Mouse (Mus musculus): ENCODE measurements around the gene Zfp536.
A peak's percentile ranks its signal among the peaks of the same experiment; 100 is the strongest.

The Zfp536 gene

DNA sequence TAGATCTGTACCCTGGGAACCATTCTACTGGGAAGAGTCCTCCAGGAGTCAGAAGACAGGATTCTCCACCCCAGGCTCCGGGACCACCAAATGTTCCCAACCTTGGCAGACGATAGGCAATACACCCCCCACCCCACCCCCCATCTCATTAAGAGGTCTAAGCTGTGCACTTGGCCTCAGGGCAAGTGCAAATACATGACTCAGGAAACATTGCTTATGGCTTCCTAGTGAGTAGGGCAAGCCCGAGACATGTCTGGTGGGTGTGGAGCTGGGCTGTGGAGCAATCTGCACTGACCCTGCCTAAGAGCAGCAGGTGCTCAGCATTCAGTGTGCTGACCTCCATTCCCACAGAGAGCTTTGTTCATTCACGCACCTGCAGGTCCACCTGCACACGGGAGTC is 78.4 kb downstream of the Zfp536 start:
- peak; percentile 11 for DNase-seq (ENCODE audit: extremely low read depth, insufficient read length, low spot score)

DNA sequence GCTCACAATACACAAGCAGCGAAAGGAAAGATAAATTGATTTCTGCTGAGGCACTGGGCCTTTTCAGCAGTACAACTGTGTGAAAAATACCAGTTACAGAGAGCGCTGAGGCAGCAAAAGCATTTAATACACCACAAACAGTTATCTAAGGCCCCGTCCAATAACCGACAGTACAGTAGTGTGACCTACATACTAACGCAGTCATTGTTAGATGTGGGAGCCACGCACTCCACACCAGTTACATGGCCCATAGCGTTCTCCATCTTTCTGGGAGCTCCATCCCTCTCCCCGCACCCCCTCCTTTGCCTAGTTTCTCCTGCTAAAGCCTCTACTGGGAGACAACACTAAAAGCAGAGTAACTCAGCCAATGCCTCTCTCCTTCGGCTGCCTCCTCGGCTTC is 82.8 kb downstream of the Zfp536 start:
- DNase-seq (ENCODE audit: extremely low read depth, insufficient read length, low spot score): no peak

DNA sequence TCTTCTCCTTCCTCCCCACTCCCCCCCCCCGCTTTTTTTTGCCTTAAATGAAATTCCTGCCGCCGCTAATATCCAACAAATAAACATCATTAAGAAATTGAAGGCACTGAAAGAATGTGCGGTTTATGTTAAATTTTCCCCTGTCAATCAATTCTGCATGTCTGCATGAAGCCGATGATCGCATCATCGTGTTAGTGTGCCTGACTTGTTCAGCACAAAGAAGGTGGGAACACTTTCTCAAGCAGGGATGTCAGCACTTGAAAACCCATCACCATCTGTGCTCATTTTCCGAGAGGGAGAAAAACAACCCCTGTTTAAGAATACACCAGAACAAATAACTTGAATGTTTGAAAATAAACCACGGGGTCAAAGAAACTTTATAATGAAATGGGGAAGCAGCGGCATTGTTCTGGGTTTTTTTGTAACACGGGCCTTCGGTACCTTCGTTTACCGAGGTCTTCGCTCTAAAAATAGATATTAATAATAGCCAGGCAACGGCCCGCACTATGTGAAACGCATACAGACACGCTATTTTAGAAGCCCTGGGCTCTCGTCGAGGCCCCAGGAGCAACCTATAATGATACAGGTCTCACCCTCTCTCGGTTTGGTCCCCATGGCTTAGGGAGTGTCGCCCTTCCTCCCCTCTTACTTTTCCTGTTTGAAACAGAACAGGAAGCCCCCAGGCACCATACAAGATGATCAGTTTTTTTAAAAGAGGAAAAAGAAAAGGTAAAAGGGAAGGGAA is 83.7 kb downstream of the Zfp536 start:
- DNase-seq (ENCODE audit: extremely low read depth, insufficient read length, low spot score): no peak

DNA sequence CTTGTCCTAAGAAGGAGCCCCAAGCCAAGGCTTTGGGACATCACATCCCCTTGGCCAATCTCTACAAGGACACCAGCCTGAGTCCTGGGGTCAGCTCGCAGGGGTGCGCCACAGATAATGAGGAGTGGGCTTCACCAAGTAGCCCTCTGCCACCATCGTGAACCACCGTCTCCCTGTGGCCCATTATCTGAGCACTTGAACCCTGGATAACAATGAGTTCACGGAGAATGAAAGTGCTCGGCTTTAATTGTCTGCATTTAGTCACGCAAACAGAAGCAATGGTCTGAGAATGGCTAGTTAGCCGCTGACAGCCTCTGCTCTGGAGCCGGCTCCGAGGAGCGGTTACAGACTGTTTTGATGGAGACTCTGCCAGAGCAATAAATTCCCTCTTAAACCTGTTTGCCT is 84.3 kb downstream of the Zfp536 start:
- DNase-seq (ENCODE audit: extremely low read depth, insufficient read length, low spot score): no peak

DNA sequence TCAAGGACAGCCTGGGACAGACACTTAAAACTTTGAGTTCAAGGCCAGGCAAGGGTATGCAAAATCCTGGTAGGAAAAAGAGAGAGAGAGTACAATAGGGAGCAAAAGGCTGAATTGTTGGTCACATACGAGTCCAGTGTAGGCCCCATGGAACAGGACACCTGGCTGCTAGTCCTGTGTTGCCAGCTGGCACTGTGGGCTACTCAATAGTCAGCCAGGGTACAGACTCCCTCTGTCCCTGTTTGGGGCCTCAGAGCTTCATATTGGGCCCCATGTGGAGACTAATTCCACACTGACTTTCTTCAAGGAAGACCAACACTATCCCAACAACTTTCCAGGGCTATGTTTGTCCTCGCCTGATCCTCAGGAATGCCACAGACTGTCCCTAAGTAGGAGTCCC is 87.1 kb downstream of the Zfp536 start:
- no peak for DNase-seq (ENCODE audit: extremely low read depth, insufficient read length, low spot score)

DNA sequence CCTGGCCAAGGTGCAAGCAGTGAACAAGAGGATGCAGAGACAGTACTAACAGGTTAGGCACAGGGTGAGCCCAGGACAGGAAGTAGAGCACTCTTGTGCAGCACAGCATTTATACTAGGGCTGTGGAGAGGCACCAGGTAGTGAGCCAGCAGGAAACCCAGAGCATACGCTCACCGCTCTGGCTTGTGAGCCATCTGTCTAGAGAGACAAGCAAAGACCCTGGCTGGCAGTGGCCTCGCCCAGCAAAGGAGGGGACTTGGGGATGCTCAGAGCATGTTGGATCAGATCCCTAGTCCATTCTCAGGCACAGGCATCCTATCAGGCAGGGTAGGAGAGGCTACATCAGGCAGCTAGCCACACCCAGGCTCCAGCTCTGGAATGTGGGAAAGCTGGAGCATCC is 88.2 kb downstream of the Zfp536 start:
- no peak for DNase-seq (ENCODE audit: extremely low read depth, insufficient read length, low spot score)

DNA sequence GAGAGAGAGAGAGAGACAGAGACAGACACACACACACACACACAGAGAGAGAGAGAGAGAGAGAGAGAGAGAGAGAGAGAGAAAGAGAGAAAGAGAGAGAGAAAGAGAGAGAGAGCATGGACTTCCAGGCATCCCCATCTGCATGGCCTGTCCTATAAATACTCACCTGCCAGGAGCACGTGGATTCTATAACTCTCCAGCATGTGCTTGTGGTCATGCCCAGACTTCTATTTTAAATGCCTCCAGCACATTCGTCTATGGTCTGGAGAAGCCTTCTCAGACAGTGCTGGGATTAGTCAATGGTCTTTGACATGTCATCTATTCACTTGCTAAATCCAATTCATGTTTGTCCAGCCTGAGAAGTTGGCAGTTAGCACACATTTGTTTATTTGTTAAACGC is 92.1 kb downstream of the Zfp536 start:
- no peak for DNase-seq (ENCODE audit: extremely low read depth, insufficient read length, low spot score)

DNA sequence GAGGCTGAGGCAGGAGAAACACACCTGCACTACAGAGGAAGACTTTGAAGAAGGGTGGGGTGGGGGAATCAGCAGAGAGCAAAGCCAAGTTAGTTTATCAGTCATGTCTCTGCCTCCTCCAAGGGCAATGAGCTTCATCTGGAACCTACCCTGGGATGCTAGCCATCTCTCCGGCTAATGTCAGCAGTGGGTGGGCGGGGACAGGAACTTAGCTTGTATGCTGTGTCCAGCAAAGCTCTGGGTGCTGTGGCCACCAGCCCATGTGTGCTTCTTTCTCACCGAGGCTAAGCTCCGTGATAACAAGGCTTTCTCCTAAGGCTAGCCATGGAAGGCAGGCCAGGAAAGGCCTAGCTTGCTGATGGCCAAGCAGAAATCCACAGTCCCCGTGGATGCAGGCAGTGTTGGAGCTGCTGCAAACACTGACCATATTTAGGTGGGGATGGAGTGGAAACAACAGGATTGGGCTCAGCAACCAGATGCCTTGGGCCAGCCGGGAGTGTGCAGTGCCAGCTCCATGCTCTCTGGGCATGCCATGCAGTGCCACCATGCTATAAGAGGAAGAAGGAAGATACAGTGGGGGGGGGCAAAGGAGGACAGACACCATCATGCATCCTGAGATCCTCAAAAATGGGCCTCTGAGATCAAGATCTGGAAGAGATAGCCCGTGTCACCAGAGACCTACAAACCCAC is 109.6 kb downstream of the Zfp536 start:
- DNase-seq (ENCODE audit: extremely low read depth, insufficient read length, low spot score): no peak

DNA sequence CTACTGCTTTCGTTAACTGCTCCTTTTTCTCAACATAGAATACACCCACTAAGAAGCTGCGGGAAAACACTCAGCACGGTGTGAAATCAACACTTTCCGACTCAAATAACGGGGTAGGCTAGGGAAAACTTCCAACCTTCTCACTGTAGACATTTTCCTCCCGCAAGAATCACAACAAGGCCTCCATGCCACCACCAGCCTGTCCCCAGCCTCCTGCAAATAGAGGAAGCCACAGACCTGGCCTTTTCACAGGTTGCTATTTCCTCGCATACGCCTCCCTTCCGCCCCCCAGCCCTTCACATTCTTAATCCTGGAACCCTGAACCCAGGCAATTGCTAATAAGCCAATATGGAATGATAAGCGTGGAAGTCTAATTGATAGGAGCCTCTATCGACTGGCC is 124.8 kb downstream of the Zfp536 start:
- DNase-seq (ENCODE audit: extremely low read depth, insufficient read length, low spot score): no peak

DNA sequence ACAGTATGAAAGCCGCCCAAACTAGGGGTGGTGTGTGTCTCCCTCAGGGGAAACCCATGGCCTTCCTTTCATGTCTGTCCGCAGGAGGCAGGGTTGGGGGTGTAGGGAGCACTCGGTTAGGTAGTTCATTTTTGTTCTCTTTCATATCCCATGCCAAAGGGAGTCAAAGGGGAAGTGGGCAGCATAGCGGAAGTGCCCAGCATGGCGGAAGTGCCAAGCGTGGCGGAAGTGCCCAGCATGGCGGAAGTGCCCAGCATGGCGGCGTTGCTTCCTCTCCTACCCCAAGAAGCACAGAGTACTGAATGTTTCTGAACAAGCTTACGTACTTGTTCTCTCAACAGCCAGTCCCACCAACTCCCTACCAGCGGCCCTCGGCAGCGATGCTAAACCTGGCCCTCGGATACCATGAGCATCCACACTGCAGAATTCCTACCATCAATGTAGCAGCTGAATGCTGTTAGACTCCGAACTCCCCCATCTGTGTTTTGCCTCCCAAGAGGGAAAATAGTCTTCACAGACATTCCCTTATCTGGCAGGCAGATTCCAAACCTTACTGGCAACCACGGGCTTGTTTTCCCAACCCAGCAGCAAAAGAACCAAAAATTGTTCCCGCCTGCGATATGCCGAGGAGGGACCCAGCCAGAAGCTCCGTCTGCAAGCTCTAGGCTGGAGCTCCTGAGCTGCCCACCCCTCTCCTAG is 125.4 kb downstream of the Zfp536 start:
- DNase-seq (ENCODE audit: extremely low read depth, insufficient read length, low spot score): no peak

DNA sequence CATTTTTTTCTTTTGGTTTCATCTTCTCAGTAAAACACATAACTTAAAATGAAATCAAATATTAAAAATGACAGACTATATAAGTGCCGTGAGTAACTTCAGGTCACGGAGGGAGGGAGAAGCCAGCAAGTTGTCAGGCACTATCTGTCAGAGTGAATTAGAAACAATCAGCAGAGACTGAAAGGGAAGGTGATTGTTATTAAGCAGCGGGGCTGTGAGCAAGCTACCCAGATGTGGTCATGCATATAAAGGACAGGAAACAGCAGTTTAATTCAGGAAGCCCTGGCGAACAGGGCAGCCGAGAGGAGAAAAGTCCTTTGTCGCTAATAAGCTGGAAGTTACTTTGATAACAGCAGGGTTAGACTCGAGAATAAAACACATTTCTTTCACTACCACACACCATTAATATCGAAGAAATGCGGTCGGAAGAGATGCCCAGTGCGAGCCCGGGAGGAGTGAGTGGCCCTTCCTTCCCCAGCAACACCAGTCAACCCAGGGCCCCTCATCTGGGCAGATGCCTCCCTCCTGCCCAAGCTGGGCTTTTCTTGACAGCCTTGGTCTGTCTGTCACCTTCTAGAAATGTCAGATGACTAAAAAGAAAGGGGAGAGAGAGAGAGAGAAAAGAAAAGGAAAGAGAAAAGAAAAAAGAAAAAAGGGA is 133.6 kb downstream of the Zfp536 start:
- DNase-seq (ENCODE audit: extremely low read depth, insufficient read length, low spot score): no peak

DNA sequence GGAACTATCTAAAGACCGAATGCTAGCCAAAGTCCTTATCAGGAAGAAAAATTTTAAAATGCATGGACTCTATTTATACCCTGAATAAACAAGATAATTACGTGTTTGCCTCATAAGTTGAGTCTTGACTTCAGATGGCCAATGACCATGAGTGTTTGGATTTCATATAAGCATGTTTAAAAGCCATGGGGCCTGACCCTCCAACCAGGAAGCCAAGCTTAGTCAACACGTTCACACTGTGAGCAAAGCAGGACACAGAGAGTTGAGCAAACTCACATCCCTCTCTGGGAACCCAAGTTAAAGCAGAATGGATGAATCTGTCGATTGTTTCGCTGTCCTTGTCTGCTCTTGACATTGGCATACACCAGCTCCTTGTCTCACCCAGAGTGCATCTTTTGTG is 138.6 kb downstream of the Zfp536 start:
- no peak for DNase-seq (ENCODE audit: extremely low read depth, insufficient read length, low spot score)

DNA sequence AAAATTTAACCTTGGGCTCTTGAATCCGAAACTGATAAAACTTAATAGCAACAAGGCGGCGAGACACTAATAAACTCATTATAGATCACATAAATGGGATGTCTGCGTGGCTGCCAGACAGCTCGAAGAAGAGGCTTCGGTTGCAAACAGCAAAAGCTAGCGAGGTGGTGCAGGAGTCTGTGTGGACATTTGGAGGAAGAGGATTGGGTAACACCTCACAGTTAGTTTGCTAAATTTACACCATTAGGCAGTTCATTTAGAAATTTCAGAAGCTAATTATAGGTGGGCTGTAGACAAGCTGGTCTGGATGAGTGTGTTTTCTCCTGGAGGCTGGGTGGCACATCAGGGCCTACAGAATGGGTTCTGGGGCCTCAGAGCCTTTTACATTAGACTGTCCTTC is 143.0 kb downstream of the Zfp536 start:
- no peak for DNase-seq (ENCODE audit: extremely low read depth, insufficient read length, low spot score)

DNA sequence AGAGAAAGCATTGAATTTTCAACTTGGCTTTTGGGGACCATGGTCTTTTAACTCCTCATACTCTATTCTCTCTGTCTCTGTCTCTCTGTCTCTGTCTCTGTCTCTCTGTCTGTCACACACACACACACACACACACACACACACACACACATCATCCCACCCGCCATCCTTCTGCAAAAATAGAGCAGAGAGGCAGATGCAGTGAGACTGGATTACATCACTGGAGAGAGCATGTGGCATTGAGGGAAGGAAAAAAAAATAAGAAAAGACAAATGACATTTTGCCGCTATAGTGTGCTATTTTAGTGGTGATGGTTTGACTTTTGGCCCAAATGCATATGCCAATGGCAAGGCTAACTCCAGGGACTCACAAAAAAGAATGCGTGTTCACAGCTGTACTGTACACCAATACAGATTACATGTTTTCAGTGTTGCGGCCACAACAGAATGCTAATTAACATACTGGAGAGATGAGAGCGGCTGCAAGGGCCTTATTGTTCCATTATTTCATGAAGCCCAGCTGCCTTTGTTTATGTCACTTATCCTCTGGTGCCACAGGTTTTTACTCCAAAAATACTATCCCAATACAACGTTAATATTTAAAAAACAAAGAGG is 145.4 kb downstream of the Zfp536 start:
- DNase-seq (ENCODE audit: extremely low read depth, insufficient read length, low spot score): no peak

DNA sequence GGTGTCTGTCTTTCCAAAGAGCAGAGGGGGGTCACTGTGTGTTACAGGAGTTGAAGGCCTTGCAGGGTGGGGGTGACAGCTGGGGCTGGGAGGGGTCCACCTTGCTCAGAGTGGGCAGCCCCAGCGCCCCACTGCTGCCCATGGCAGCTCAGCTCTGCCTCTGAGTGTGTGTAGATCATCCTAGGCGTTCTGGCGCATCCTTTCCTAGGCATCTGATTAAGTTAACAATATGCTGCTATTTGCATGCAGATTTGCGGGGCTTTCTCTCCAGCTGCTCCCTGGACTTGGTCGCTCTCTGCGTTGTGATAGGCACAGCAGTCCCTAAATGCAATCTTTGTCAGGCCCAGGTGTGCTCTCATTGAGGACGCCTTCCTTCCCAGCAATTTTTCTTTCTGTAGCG is 147.7 kb downstream of the Zfp536 start:
- DNase-seq (ENCODE audit: extremely low read depth, insufficient read length, low spot score): no peak

DNA sequence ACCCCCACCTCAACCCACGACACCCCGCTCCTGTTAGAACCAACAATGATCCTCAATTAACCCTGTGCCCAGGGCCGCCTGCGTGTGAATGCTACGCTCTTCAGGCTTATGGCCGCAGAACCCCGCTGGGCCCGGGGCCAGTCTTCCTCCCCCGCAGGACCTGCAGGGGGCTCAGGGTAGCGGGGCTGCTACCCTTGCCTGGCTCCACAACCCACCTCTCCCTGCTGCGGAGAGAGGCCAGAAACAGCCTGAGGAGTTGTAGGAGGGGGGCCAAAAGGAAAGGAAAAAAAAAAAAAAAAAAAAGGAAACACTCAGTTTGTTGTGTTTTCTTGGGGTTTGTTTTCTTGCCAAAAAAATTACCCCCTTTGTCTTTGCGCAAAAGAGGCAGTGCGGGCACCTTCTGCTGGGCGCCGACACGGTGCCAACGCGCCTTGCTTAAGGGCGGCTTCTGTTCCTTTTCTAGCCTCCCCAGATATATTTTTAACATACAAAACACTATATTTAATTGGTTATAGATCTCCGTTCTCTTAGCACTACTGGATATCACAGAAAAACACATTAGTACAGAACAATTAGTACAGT is 148.6 kb downstream of the Zfp536 start:
- DNase-seq (ENCODE audit: extremely low read depth, insufficient read length, low spot score): no peak

DNA sequence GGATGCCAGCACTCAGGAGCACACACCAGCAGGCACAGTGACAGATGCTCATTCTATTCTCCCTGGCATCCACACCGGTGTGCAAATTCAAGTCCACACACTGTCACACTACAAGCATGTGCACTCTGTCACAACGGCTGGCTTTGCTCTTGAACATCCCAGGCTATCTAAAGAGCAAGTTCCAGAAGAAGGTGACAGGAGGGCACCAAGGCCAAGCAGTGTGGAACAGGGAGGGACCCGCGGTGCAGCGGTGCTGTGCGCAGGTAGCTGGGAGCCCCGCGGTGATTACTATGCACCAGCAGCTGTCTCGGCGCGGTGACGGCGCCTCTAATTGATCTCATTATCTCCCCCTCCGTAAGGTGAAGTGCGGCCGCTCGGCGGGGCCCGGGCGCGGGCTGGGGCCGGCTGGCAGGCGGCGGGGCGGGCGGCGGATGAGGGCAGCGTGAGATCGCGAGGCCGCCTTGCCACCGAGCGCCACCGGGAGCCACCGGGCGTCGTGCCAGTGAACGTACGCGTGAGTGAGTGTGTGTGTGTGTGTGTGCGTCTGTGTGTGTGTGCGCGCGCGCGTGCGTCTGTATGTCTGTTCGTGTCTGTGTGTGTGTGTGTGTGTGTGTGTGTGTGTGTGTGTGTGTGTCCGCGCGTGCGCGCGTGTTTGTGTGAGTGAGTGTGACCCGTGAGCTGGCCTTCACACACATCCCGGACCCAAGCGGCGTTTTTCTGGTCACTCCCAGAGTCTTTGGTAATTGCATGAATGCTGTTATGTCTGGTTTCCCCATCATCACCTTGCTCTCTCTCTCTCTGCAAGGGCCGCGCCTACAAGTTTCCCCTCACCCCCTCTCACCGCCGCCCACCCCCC is 149.3 kb downstream of the Zfp536 start:
- no peak for DNase-seq (ENCODE audit: extremely low read depth, insufficient read length, low spot score)

DNA sequence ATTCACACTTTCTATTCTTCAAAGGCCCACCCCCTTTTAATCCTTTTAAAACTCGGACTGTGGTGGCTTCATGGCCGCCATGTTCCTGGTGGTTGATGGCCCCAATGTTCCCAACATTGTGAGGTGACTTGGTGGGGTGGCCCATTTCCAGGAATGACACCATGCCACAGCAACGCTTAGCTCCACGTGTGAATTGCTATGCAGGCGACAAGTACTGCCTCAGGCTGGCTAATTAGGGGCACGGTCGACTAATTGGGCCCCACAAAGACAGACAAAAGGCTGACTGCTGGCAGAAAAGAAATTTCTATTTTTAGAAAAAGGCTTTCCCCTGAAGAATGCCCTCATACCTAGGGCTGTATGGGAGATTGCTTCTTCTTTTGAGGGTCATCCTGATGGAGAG is 154.2 kb downstream of the Zfp536 start:
- no peak for DNase-seq (ENCODE audit: extremely low read depth, insufficient read length, low spot score)

DNA sequence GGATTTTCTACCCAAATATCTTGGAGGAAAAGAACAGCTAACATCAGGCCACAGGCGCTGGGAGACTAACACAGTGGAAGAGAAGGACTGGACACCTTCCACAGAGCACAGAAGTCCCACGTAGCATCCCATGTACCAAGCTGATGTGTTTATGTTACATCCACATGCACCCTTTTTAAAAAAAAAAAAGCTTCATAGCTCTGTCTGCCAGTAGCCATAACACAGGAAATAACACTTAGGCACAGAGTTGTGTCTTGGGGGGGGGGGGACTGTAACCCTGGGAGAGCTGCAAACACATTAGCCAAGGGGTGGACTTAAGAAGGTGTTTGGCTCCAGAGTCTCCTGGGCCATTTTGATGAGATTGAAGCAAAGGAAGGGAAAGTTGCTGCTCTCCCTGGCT is 155.6 kb downstream of the Zfp536 start:
- no peak for DNase-seq (ENCODE audit: extremely low read depth, insufficient read length, low spot score)

DNA sequence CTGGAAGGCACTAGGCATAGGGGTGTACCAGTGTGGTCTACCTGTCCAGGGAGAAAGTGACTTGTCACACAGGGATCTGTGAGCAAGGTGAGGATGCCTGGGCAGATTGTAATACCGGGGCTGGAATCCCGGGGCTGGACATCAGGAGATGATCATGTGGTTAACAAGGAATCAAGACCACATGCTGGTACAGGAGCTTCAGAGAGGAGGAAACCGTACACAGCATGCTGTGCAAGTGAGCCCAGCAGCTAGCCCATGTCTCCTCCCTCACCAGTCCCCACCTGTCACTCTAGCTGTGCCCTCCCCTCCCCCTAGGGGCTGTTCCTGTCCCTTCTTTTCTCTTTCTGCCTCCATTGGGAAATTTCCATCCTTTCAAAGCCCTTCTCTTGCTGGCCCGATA is 157.5 kb downstream of the Zfp536 start:
- DNase-seq (ENCODE audit: extremely low read depth, insufficient read length, low spot score): no peak

Data from 3134 (cell line).